Mouse (Mus musculus): ENCODE measurements at regions not wholly inside any gene's neighbourhood (a gene's known extent, or its start where the extent isn't known, plus 50 kb on each side); places are given as distances from the start of the nearest gene placed in this dataset.
A peak's percentile ranks its signal among the peaks of the same experiment; 100 is the strongest.

DNA sequence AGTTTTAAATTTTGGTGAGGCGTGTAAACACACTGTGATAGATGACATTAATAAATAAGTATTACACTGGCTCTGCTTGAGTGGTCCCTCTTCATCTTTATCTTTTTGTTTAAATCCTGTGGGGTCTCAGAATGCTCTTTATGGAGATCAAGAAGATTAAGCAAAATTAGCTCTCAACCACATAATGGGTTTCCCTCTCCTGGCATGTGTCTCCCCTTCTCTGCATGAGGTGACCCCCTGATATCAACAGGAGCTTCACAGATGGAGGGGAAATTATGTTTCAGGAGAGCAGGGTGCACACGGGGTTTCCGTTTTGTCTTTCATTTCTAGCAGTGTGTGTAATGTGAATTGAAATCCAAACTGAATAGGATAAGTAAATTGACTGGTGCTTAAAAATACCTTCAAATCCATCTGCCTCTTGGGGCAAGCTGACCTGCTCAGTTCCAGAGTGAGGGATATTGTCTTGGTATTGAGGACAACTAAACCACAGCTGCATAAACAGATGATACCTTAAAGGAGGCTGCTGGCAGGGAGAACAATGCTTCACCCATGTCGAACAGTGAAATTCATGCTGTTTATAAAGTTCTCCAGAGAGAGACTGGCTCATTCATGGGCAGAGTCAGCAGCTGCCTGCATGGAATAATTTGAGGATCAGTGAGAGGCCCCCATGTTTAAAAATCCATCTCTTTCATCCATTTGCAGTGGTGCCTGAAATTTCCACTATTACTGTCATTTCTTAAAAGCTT, 518.3 kb upstream of the Nr2f1 start:
- DNase-seq (ENCODE audit: extremely low spot score, low spot score), result no peak

DNA sequence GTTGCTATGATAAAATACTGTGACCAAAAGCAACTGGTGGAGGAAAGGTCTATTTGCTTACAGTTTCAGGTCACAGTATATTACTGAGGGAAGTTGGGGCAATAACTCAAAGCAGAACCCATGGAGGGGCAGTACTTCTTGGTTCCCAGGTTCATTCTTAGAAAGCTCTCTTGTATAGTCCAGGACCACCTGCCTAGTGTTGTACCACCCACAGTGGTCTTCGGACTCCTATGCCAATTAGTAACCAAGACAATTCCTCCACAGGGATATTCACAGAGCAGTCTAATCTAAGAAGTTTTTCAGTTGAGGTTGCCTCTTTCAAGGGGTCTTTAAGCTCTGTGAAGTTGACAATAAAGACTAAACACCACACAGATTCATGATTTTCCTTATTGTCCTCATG, 517.6 kb upstream of the Nr2f1 start:
- no peak for DNase-seq (ENCODE audit: extremely low spot score, low spot score)

DNA sequence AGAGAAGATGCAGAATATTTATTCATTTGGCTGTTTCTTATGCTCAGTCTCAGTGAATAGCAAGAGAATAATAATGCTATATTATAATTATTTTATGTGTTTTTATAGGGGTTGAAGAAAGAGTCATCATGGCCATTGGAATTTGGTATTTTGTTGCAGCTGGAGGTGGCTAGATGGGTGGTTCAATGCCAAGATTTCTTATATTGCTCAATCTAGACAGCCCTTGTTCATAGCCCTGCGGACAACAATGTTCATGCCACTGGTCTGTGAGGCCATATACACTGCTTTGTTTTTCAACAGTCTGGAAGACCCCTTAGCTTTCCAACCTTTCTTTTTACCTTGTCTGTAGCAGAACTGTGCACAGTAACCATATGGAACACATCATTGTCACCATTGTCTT, 505.1 kb upstream of the Nr2f1 start:
- no peak for DNase-seq (ENCODE audit: extremely low spot score, low spot score)

DNA sequence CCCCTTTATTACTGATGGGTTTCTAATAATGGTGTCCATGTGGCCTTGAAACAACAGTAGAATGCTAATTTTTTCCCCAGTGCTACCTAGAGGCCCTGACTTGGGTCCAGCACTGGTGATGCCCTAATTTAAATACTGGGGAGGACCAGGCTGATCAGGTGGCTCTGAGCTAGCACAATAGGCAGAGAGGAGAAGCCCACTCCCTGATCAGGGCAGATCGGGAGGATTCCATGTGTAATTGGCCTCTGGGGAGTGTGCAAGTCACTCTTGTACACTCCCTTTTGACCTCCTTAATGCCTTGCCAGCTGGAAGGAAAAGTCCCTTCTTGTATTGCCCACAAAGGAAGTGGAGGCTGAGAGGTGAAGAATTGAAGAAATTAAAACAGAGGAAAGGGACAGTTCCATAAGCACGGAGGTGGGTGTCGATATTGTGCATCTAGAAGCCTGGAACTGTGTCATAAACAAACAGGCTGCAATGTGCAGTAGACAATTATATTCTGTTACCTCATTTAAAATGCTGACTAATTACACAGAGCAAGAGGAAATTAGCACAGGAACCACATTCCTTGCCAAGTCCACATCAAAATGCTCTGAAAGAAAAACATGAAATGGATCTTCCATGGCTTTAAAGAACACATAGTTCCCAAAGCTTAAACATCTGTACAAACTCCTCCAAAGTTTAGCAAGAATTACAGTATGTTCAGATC, 498.4 kb upstream of the Nr2f1 start:
- DNase-seq (ENCODE audit: extremely low spot score, low spot score), result no peak

DNA sequence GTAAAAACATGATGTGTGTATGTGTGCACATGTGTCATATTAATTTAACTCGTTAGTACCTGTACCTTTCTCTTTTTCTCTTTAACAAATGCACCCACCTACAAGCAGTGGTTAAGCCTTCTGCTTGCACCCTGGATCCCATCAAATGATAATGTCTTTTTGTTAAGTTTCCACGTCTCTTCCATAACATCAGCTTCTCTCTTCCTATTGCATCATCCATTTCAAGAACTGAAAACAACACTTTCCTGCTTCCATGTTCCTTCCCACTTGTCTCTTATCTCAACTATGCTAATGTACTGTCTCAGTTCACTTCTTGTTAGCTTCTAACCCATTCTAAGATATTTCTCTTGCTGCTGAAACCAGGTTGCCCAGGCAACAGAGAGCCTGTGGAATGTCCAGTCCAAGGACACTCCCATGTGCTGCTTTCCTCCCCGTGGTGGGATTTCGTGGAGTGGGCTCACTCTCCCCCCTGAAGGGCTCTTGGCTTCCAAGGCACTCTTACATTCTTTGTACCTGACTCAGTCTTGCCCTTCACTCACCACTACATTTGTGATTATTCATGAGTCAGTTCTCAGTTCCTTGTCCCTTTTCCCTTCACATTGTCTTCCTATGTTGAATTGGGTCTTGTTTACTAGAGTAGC, 479.8 kb upstream of the Nr2f1 start:
- no peak for DNase-seq (ENCODE audit: extremely low spot score, low spot score)

DNA sequence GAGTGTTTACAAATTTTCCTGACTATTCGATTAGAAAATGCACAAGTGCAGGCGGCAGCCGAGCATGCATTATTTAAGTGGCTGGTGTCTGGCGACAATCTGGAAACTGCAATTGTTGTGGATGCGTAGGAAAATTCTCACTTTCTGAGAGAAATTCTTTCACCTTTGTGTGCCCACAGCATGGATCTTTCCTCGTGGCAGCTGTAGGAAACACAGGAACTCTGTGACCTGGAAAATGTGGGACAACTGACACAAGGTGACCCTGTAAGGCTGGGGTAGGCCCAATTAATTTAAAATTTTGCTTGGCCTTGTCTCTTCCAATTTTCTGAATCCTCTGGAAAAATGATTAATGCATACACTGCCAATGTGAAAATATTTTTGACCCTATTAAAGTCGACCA, 478.7 kb upstream of the Nr2f1 start:
- DNase-seq (ENCODE audit: extremely low spot score, low spot score), result no peak

DNA sequence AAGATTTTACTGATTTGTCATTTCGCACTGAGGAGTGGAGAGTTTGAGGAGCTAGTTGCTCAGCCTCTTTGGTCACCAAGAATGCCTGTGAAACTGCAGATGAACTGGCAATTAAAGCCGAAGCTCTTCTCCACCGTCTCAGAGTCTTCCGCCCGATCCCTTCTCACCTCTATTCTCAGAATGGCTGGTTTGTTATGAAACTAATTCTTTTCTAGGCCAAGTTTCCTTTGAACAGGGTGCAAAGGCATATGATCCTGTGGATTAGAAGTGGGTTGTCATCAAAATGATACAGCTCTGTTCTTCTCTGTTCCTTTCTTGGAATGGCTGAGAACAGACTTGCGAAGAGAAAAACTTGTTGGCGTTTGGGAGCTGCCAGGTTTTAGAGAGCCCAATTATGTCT, 458.7 kb upstream of the Nr2f1 start:
- DNase-seq (ENCODE audit: extremely low spot score, low spot score), result no peak

DNA sequence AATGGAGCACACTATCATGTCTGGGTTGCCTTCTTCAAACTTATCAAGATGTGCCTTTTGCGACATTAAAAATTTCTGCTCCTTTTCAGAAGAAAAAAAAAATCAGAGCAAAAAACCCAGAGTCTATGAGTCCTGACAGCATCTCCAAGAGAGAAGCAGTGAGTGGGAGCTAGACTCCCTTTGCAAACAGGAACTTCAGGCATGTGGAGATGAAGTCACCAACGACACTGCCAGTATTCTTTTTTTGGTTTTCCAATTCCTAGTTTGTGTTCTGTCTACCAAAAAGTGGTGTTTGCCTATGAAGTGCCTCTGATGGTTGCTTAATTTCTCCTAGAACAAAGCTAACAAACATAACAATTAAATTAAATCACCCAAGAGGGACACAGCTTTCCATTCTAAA, 457.2 kb upstream of the Nr2f1 start:
- DNase-seq (ENCODE audit: extremely low spot score, low spot score), result no peak

DNA sequence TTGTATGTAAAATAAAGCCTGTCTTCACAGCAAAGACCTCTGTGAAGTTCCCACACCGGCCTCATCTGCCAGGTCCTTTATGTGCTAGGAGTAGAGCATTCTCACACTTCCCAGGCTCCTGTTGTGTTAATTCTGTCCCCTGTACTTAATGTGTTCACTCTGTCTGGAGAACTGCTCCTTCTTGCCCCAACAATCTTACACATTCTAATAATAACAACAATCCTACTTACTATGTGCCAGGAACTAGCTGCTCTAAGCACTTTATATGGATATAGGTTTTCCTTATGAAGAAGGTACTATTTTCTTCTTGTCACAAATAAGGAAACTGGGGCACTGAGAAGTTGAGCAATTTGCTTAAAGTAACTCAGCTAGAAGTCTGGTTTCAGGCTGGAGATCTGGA, 456.6 kb upstream of the Nr2f1 start:
- DNase-seq (ENCODE audit: extremely low spot score, low spot score), result no peak

DNA sequence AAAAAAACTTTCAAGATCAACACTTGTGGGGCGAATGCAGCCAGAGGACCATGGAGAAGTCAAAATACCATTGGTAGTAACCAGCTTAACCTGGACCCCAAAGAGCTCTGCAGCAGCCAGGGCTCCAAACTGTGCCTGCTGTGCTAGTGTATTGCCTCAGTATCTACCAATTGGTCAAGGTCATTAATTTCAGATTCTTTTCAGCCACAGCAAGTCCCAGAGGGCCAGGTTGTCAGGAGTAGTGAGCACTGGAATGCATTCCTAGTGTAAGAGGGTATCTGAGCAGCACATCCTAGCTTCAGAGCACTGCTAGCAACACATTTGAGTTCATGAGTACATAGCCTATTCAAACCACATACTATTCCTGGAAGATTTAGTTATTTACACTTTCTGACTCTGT, 451.3 kb upstream of the Nr2f1 start:
- no peak for DNase-seq (ENCODE audit: extremely low spot score, low spot score)

DNA sequence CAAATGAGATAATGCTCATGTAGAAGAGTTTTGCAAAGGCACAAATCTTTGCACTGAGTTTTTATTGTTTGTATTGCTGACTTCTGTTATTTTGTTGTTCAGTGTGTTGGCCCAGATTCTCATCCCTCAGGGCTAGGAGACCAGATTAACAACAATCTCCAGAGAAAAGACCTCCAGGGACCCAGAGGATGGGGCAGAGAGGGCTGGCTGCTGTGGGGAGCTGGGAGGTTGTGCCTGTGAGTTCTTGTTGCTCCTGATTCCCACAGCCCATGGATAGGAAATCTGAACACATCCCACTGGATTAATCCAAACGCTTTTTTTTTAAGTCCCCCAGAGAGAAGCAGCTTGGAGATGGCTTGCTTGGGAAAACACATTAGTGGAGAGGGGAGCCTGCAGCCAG, 445.0 kb upstream of the Nr2f1 start:
- no peak for DNase-seq (ENCODE audit: extremely low spot score, low spot score)

DNA sequence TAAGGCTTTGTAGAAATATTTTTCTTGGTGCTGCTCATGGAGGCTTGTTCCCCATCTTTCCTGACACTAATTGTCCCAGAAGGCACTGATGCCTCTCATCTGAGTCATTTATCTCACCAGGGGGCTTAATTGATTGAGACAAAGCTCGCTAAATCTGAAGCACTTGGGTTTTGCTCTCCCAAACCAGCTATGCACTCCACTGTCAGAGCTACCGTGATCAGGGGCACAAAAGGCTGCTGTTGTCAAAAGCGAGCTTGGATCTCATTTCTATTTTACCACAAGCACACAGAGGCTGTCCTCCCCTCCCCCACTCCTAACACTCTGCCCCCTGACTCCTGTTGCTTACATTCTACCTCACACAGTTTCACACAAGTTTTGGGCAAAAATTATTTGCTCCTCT, 443.5 kb upstream of the Nr2f1 start:
- peak; percentile 34 for DNase-seq (ENCODE audit: extremely low spot score, low spot score)

DNA sequence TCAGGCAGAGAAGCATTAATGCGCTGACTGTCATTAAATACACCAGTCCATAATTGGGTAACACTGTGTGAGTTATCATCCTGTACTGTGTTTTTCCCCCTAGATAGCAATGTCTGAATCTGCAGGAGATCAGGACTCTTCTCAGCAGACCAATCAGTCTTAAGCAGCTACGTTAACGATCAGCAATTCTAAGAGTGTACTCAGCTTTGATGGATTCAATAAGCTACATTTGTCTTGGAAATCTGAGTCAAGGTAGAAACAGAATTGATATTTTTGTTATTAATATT, 442.8 kb upstream of the Nr2f1 start:
- no peak for DNase-seq (ENCODE audit: extremely low spot score, low spot score)

DNA sequence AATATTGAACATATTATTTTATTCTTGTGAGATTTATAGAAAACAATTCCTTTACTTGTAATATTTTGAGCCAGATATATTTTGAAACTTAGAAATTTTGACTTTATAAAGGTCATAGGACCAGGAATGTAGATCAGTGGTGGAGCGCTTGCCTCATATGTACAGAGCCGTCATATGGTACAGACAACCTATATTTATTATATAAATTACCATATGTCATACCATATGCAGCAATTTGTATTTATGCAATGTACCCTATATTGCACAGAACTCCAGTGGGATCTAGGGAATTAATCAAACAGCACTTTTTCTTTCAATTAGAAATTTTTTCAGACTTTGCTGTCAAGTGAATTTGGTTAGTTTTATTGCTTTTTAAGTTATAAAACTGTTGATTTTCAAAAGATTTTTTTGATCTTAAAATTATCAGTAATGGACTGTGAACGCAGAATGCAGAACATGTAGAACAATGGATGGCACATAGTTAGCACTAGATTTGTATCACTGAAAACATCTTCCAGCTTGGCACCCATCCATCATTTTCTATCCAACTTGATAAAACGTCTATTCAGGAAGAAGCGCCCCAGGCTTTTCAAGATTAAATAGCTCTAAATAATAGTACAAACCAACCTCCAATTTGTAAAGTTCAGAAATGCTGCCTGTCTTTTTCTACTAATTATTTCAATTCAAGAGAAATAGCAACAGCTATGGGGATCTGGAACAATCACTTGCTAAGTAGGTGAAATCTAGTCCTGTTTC, 442.3 kb upstream of the Nr2f1 start:
- DNase-seq (ENCODE audit: extremely low spot score, low spot score), result no peak

DNA sequence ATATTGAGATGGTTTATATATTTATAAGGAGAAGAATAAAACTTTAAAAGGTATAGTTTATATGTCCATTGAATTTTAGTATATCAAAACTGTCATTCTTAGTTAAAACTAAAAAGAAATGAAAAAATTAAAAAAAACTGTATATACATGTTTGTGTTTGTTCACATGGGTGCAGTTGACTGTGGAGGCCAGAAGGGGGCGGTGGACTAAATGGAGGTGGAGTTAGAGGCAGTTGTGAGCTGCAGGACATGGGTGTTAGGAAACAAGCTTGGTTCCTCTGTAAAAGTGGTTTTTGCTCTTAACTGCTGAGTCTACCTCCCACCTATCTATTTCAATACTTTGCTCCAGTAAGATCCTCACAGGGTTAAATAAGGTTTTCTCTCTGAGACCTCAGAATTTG, 440.8 kb upstream of the Nr2f1 start:
- DNase-seq (ENCODE audit: extremely low spot score, low spot score), result no peak

DNA sequence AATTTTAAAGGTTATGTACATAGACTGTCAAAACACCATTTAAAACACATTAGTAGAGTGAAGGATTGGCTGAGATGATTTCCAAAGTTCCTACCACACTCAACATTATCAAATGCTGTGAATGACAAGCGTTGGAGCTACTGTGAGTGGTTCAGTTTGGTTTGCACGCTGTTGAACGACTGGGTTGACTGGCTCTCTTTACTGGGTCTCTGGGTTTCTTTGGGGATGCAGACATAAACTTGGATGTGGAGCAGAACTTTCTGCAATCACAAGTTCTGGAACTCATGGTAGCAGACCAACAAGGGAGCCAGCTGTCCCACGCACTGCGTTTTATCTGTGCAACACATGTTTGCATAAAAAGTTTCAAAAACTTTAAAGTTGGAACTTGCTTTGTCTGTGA, 438.9 kb upstream of the Nr2f1 start:
- DNase-seq (ENCODE audit: extremely low spot score, low spot score), result no peak

DNA sequence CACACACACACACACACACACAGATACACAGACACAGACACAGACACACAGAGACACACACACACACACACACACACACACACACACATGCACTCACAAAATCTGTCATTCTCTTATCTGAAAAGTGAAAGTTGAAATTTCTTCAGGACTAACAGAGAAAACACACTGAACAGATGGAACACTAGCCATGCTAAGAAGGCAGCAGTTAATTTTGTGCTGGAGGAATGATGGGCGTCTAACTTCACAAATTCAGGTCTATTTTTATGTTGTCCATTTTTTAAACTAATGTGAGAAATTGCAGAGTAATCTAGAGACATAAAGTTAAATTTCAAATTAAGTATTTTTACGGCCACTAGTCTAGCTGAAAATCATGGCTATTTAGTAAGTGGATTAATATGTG, 432.1 kb upstream of the Nr2f1 start:
- DNase-seq (ENCODE audit: extremely low spot score, low spot score), result no peak

DNA sequence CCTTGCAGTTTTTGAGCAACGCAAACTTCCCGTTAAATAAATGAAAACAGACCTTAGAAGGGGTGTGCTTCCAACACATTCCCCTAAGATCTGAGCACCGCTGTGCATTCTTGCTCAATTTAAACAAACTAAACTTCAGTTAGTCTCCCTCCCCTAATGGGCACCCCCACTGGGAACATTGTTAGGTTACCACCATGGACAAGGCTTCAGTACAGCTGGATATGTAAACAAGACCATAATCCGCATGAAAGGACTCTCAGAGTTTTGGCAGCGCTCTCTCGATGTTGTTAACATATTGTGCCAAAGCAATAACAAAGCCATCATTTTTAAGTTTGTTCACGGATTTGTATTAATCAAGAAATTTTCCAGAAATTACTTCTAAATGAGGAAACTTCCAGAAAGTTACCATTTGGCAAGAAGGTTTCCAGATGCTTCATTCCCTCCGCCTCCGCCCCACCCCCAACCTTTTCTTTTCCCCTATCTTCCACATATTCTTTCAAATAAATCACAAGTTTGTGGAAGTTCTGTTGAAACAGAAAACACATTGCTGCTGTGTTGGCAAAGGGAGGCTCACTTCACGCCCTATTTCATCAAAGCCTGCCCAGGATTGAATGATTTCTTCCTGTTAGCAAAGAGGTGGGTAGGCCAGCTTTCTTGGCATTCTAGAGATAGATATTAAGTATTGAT, 429.6 kb upstream of the Nr2f1 start:
- peak; percentile 40 for DNase-seq (ENCODE audit: extremely low spot score, low spot score)

DNA sequence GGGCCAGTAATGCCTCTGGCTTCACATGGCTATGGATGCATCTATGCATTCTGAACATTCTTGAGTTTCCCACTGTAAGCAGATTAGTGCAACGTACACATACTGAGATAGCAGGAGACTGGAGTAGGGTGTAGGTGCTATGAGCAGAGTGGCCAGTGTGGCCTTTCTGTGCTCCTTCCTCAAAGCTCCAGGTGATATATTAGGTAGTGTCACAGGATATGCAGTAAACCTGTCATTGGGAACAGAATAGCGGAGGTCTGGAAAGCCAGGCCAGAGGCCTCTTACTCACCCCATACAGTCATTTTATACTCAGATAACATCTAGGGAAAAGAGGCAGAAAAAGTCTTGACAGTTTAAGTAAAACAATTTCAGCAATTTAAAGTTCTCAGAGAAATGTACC, 424.1 kb upstream of the Nr2f1 start:
- no peak for DNase-seq (ENCODE audit: extremely low spot score, low spot score)

DNA sequence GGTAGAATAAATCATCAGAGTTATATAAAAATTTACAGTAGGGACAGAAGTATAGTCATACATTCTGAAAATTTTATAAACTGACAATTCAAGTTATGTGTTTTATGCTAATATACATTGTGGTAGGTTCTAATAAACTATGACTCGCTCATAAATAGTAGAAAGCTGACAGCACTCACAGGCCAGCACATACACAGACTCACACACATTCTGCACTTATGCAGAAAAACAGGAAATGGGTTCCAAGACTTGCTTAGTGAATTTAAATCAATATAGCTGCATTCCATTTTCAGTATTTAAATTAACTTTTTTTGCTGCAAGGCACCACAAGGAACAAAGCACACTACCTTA, 403.3 kb upstream of the Nr2f1 start:
- DNase-seq (ENCODE audit: extremely low spot score, low spot score), result no peak

DNA sequence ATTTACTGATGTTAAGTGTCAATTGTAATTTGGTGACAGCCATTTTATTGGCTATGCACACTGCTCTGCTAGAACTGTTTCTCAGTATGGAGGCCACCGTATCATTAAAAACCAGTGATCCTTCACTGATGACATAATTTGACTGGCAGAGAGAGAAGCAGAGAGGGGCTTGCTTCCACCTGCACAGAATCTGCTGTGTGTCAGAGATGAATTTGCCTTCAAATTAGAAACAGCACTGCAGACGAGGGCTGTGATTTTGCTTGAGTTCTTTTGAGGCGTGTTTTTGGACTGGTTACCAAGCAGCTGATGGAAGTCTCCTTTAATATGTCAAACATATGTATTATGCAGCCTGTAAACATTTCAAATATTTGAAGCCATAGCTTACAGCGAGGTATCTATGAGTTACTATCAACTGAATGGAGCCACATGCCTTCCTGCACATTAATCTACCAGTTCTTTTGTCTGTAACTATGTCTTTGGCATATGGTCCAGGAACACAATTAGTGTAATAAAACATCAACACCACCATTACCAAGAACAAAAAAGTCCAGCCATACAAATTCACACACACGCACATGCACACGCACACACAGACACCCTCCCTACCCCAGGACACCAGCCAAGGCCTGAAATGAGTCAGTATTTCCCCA, 402.8 kb upstream of the Nr2f1 start:
- no peak for DNase-seq (ENCODE audit: extremely low spot score, low spot score)
